Comparison of ENCODE assay signal across 18 mouse cellular contexts in the genomic region with DNA sequence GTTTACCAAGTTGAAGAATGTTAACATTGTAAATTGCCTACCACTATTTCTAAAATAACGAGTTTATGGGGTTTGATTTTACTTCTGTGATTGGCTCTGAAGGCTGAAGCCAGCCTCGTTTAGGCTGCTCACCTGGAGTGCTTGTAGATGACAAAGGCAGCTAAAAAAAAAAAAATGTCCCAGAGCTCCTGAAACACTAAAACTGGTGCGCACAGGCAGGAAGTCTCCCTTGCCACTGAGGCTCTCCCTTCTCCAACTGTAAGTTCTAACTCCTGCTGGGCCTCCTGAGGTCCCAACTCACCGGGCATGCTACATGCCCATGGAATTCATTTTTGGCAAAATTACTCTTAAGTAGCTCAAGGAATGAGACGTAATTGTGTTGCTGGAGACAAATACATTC. TPM values are rescaled to one million over a fixed set of nuclear protein-coding genes. Genes with fewer than 3 reads are reported as not detected.
DNase-seq lines count a peak whose midpoint lies in the region; ATAC-seq and TF ChIP-seq lines count a peak whose summit lies in the region.
"Had no signal": no experiment of that assay in that cellular context is flagged by ENCODE, and none has a peak within 500 bp of the region (broad histone marks: within the 10 kb centered on the region; RNA-seq: fewer than 3 reads in every experiment).

No protein-coding gene starts in this region.

- DNase-seq in heart, postnatal 0 days (ENCODE audit: low spot score), result no peak
- no peak for DNase-seq in heart, embryonic 10.5 days (ENCODE audit: low spot score)
- DNase-seq in lung, embryonic 14.5 days, result no peak
- no peak for DNase-seq in lung, postnatal 25 days (ENCODE audit: low spot score)
- DNase-seq in kidney, adult 8-10 months, result no peak
- DNase-seq: adrenal gland, adult 2 months; B cell, adult 2 months; cerebellum, adult 11-12 months; gastrocnemius, adult 2 months; heart, adult 11 months; kidney, postnatal 10 days; right cerebral cortex, postnatal 25 days had no signal

- no peak overlapping the region for H3K9ac ChIP-seq in heart, postnatal 0 days (replicated peaks; ENCODE audit: low read depth, low read length)
- H3K9ac ChIP-seq in lung, embryonic 14.5 days, result no peak overlapping the region
- H3K9ac ChIP-seq in midbrain, embryonic 15.5 days, result no peak overlapping the region
- H3K9ac ChIP-seq: embryonic facial prominence, embryonic 12.5 days; heart, embryonic 15.5 days; neural tube, embryonic 12.5 days had no signal

- H3K4me3 ChIP-seq in heart, postnatal 0 days (ENCODE audit: low read depth, low read length), result no peak overlapping the region
- H3K4me3 ChIP-seq in heart, embryonic 10.5 days, result no peak overlapping the region
- H3K4me3 ChIP-seq in lung, embryonic 14.5 days (ENCODE audit: low read depth, low read length), result no peak overlapping the region
- H3K4me3 ChIP-seq in midbrain, embryonic 15.5 days, result no peak overlapping the region
- H3K4me3 ChIP-seq: embryonic facial prominence, embryonic 12.5 days; gastrocnemius, adult 2 months; heart, embryonic 15.5 days; neural tube, embryonic 12.5 days had no signal

- no peak for ATAC-seq in heart, postnatal 0 days (ENCODE audit: insufficient read depth, low read depth)
- ATAC-seq in lung, embryonic 14.5 days (ENCODE audit: insufficient read depth), result 0 out of 2 replicates have a peak, but pooled peaks have one; percentile 6
- peak; percentile 17 for ATAC-seq in CD4-positive, CD25-positive, alpha-beta regulatory T cell, adult 4 months
- no peak for ATAC-seq in midbrain, embryonic 15.5 days (replicated peaks)

- H3K36me3 ChIP-seq in heart, postnatal 0 days (replicated peaks; ENCODE audit: control insufficient read depth, insufficient read depth, low read length), result peaks cover 32% of the 10 kb centered on the region
- H3K36me3 ChIP-seq in heart, embryonic 10.5 days, result peaks cover 36% of the 10 kb centered on the region
- H3K36me3 ChIP-seq in lung, embryonic 14.5 days (ENCODE audit: insufficient read depth), result peaks cover 43% of the 10 kb centered on the region
- no peaks in the 10 kb centered on the region for H3K36me3 ChIP-seq in midbrain, embryonic 15.5 days (replicated peaks)

- TF ChIP-seq EP300 in heart, postnatal 0 days (IDR thresholded peaks at IDR 0.05; ENCODE audit: low read depth), result no peak

- no peak for TF ChIP-seq CTCF in heart, postnatal 0 days (IDR thresholded peaks at IDR 0.05; ENCODE audit: low read depth)
- no peak for TF ChIP-seq CTCF in lung, embryonic 14.5 days (IDR thresholded peaks at IDR 0.05; ENCODE audit: low read depth)

- WGBS in heart, postnatal 0 days, result 69% methylated on average over 5 of the region's 5 CpGs
- 68% methylated on average over 5 of the region's 5 CpGs for WGBS in heart, embryonic 10.5 days
- 49% methylated on average over 5 of the region's 5 CpGs for WGBS in lung, embryonic 14.5 days
- WGBS in midbrain, embryonic 15.5 days, result 59% methylated on average over 5 of the region's 5 CpGs

- H3K4me2 ChIP-seq in heart, postnatal 0 days (ENCODE audit: low read depth, low read length), result no peak overlapping the region
- H3K4me2 ChIP-seq in lung, embryonic 14.5 days, result no peak overlapping the region
- peak overlapping the region; percentile 3; the same call in 1 of the 2 replicates for H3K4me2 ChIP-seq in midbrain, embryonic 15.5 days
- H3K4me2 ChIP-seq: embryonic facial prominence, embryonic 12.5 days; heart, embryonic 15.5 days; neural tube, embryonic 12.5 days had no signal

- no peaks in the 10 kb centered on the region for H3K9me3 ChIP-seq in heart, postnatal 0 days (replicated peaks; ENCODE audit: control insufficient read depth, low read length)
- no peaks in the 10 kb centered on the region for H3K9me3 ChIP-seq in heart, embryonic 10.5 days
- no peaks in the 10 kb centered on the region for H3K9me3 ChIP-seq in lung, embryonic 14.5 days (ENCODE audit: low read depth, low read length)
- no peaks in the 10 kb centered on the region for H3K9me3 ChIP-seq in midbrain, embryonic 15.5 days
- H3K9me3 ChIP-seq: embryonic facial prominence, embryonic 12.5 days; G1E; heart, embryonic 15.5 days; neural tube, embryonic 12.5 days had no signal

- no peaks in the 10 kb centered on the region for H3K4me1 ChIP-seq in heart, postnatal 0 days (ENCODE audit: control insufficient read depth, insufficient read depth)
- H3K4me1 ChIP-seq in heart, embryonic 10.5 days, result 0 out of 2 replicates have a peak, but pooled peaks cover 5% of the 10 kb centered on the region
- H3K4me1 ChIP-seq in lung, embryonic 14.5 days (ENCODE audit: insufficient read depth), result peaks cover 6% of the 10 kb centered on the region; the same call in 1 of the 2 replicates
- peaks cover 25% of the 10 kb centered on the region for H3K4me1 ChIP-seq in midbrain, embryonic 15.5 days
- H3K4me1 ChIP-seq: heart, embryonic 15.5 days had no signal

- H3K27ac ChIP-seq in heart, postnatal 0 days (ENCODE audit: low read depth), result peak overlapping the region; percentile 44; the same call in 1 of the 2 replicates
- H3K27ac ChIP-seq in heart, embryonic 10.5 days, result no peak overlapping the region
- no peak overlapping the region for H3K27ac ChIP-seq in lung, embryonic 14.5 days (ENCODE audit: low read depth)
- H3K27ac ChIP-seq in midbrain, embryonic 15.5 days, result peak overlapping the region; percentile 73
- H3K27ac ChIP-seq: embryonic facial prominence, embryonic 12.5 days; gastrocnemius, adult 2 months; heart, embryonic 15.5 days; neural tube, embryonic 12.5 days had no signal

- no peaks in the 10 kb centered on the region for H3K27me3 ChIP-seq in heart, postnatal 0 days (ENCODE audit: control insufficient read depth, insufficient read depth, low read length)
- no peaks in the 10 kb centered on the region for H3K27me3 ChIP-seq in heart, embryonic 10.5 days (ENCODE audit: insufficient read depth, poor library complexity, severe bottlenecking)
- no peaks in the 10 kb centered on the region for H3K27me3 ChIP-seq in lung, embryonic 14.5 days (ENCODE audit: insufficient read depth, low read length)
- H3K27me3 ChIP-seq in midbrain, embryonic 15.5 days (replicated peaks), result no peaks in the 10 kb centered on the region
- H3K27me3 ChIP-seq: embryonic facial prominence, embryonic 12.5 days; heart, embryonic 15.5 days; neural tube, embryonic 12.5 days had no signal

RNA-seq across cellular contexts. Expression of a gene that starts 28.9 kb away (rescaled TPM):
- 115 and 118 TPM in 2 replicates for total RNA-seq in heart, postnatal 0 days (2014; rRNA removed; ENCODE audit: low replicate concordance)
- polyA plus RNA-seq in heart, postnatal 0 days (2015; fragmentation: Nextera tagmentation; extraction: Ambion mirVana), result 62.9 and 66.9 TPM in 2 replicates
- polyA plus RNA-seq in heart, embryonic 10.5 days (2016; fragmentation: Nextera tagmentation; extraction: Ambion mirVana), result 127 and 143 TPM in 2 replicates
- polyA plus RNA-seq in lung, embryonic 14.5 days (2014; fragmentation: Nextera tagmentation; extraction: Ambion mirVana), result 185 and 186 TPM in 2 replicates
- polyA plus RNA-seq in CD4-positive, CD25-positive, alpha-beta regulatory T cell, adult 4 months (2017; shearing (Covaris generic)), result 100 to 1,000 TPM; 214 to 322 TPM
- polyA plus RNA-seq in midbrain, embryonic 15.5 days (2015; fragmentation: Nextera tagmentation; extraction: Ambion mirVana), result 49.1 and 49.6 TPM in 2 replicates

RNA-seq across cellular contexts. Expression of a gene that starts 29.0 kb away (rescaled TPM):
- total RNA-seq in heart, postnatal 0 days (2014; rRNA removed; ENCODE audit: low replicate concordance), result 13.1 and 19.7 TPM in 2 replicates
- polyA plus RNA-seq in heart, postnatal 0 days (2015; fragmentation: Nextera tagmentation; extraction: Ambion mirVana), result 13.2 and 14.8 TPM in 2 replicates
- 13.6 and 15.3 TPM in 2 replicates for polyA plus RNA-seq in heart, embryonic 10.5 days (2016; fragmentation: Nextera tagmentation; extraction: Ambion mirVana)
- polyA plus RNA-seq in lung, embryonic 14.5 days (2014; fragmentation: Nextera tagmentation; extraction: Ambion mirVana), result 14.2 and 17.3 TPM in 2 replicates
- polyA plus RNA-seq in CD4-positive, CD25-positive, alpha-beta regulatory T cell, adult 4 months (2017; shearing (Covaris generic)), result 10 to 100 TPM; 21.2 to 31.7 TPM
- polyA plus RNA-seq in midbrain, embryonic 15.5 days (2015; fragmentation: Nextera tagmentation; extraction: Ambion mirVana), result 16.8 and 17.2 TPM in 2 replicates

Comparison
In these comparisons a context has a peak if more than half of its experiments do, and no peak if none do; other contexts are left out.
1. H3K27ac ChIP-seq: peak in heart, postnatal 0 days (single experiment) and midbrain, embryonic 15.5 days (single experiment); none in heart, embryonic 10.5 days (single experiment) and lung, embryonic 14.5 days (single experiment).
2. ATAC-seq: peak in lung, embryonic 14.5 days (single experiment) and CD4-positive, CD25-positive, alpha-beta regulatory T cell, adult 4 months (single experiment); none in heart, postnatal 0 days (single experiment) and midbrain, embryonic 15.5 days (single experiment).